Mouse (Mus musculus) embryonic stem cell, embryonic (primary cell): Measurements from ENCODE around the gene Sytl2.

Experiments
- CTCF ChIA-PET, 4 experiments: fragments of 300-600 bp in 2 of 4; fragments of 350-600 bp in 2 of 4; sonication (Branson Sonifier 250); formaldehyde crosslinking; loops; one replicate each; lab custom pipeline; 2022; ENCODE audit warnings: inconsistent platforms in 2 of 4; lab: Charles Lee
- POLR2A ChIA-PET, 4 experiments: fragments of 300-600 bp in 2 of 4; fragments of 350-600 bp in 2 of 4; sonication (Branson Sonifier 250); formaldehyde crosslinking; loops; one replicate each; lab custom pipeline; 2022; ENCODE audit warnings: antibody characterized with exemption in 4 of 4, inconsistent platforms in 1 of 4; lab: Charles Lee

Gene Sytl2

GRCm38 (mm10) chr7:90302647-90303552, 848 bp downstream of the Sytl2 start:
- ChIA-PET POLR2A (interaction anchor here (0.6 to 1.1 kb wide), 5 partner anchors 13 to 785 kb away, joined by 3 to 4 read pairs (median 3); no protein-coding TSS in a partner anchor), CTCF (interaction anchor here in 2 of 4 experiments (0.6 to 1.1 kb wide), 3 partner anchors 17 to 107 kb away, joined by 3 to 8 read pairs (median 5); no protein-coding TSS in a partner anchor)

GRCm38 (mm10) chr7:90306079-90306478, 4.0 kb downstream of the Sytl2 start:
- POLR2A ChIA-PET, result no interaction called here
- CTCF ChIA-PET, result no interaction called here

GRCm38 (mm10) chr7:90306968-90307367, 4.9 kb downstream of the Sytl2 start:
- POLR2A ChIA-PET, result no interaction called here

GRCm38 (mm10) chr7:90308003-90308402, 6.0 kb downstream of the Sytl2 start:
- CTCF ChIA-PET, result no interaction called here
- POLR2A ChIA-PET, result no interaction called here

More at GRCm38 (mm10) chr7:90306968-90307367, 4.9 kb downstream of the Sytl2 start:
- CTCF ChIA-PET, result no interaction called here

GRCm38 (mm10) chr7:90312151-90312883, 10.3 kb downstream of the Sytl2 start:
- ChIA-PET POLR2A (no interaction called here), CTCF (interaction anchor here in 1 of 4 experiments (0.6 kb wide), 1 partner anchor 448 kb away, joined by 3 read pairs; no protein-coding TSS in a partner anchor)

- ChIA-PET CTCF (no interaction called here), POLR2A (interaction anchor here in 1 of 4 experiments (0.5 kb wide), 1 partner anchor 110 kb away, joined by 5 read pairs; no protein-coding TSS in a partner anchor)
Measured at GRCm38 (mm10) chr7:90313421-90313820, 11.4 kb downstream of the Sytl2 start.

GRCm38 (mm10) chr7:90316823-90317222, 14.8 kb downstream of the Sytl2 start:
- POLR2A ChIA-PET, result no interaction called here

GRCm38 (mm10) chr7:90319446-90319845, 17.4 kb downstream of the Sytl2 start:
- ChIA-PET POLR2A (no interaction called here), CTCF (no interaction called here)

More at GRCm38 (mm10) chr7:90316823-90317222, 14.8 kb downstream of the Sytl2 start:
- CTCF ChIA-PET, result no interaction called here

GRCm38 (mm10) chr7:90320124-90320523, 18.1 kb downstream of the Sytl2 start:
- CTCF ChIA-PET, result no interaction called here
- POLR2A ChIA-PET, result no interaction called here

GRCm38 (mm10) chr7:90325166-90325565, 23.1 kb downstream of the Sytl2 start:
- ChIA-PET POLR2A (no interaction called here), CTCF (no interaction called here)

- CTCF ChIA-PET, result no interaction called here
- POLR2A ChIA-PET, result no interaction called here
Measured at GRCm38 (mm10) chr7:90330200-90330599, 28.1 kb downstream of the Sytl2 start.

GRCm38 (mm10) chr7:90332483-90333065, 30.5 kb downstream of the Sytl2 start:
- POLR2A ChIA-PET, result no interaction called here

GRCm38 (mm10) chr7:90334362-90334761, 32.3 kb downstream of the Sytl2 start:
- ChIA-PET POLR2A (interaction anchor here in 1 of 4 experiments (0.6 kb wide), 1 partner anchor 495 kb away, joined by 3 read pairs; no protein-coding TSS in a partner anchor), CTCF (interaction anchor here in 2 of 4 experiments (0.6 to 0.7 kb wide), 3 partner anchors 43 to 508 kb away, joined by 3 read pairs; no protein-coding TSS in a partner anchor)

More at GRCm38 (mm10) chr7:90332483-90333065, 30.5 kb downstream of the Sytl2 start:
- CTCF ChIA-PET, result no interaction called here

GRCm38 (mm10) chr7:90334831-90335230, 32.8 kb downstream of the Sytl2 start:
- ChIA-PET POLR2A (interaction anchor here in 1 of 4 experiments (0.6 kb wide), 2 partner anchors 61 to 496 kb away, joined by 3 read pairs; no protein-coding TSS in a partner anchor), CTCF (interaction anchor here in 2 of 4 experiments (0.6 to 0.7 kb wide), 3 partner anchors 43 to 507 kb away, joined by 3 read pairs; no protein-coding TSS in a partner anchor)

GRCm38 (mm10) chr7:90335755-90336194, 33.7 kb downstream of the Sytl2 start:
- ChIA-PET POLR2A (no interaction called here), CTCF (no interaction called here)

- ChIA-PET CTCF (no interaction called here), POLR2A (interaction anchor here in 2 of 4 experiments (0.5 to 1.1 kb wide), 3 partner anchors 11 to 116 kb away, joined by 3 to 4 read pairs (median 4); partner anchors contain the start of gene Tmem126a (in 1 of the 2))
Measured at GRCm38 (mm10) chr7:90341212-90341957, 39.3 kb downstream of the Sytl2 start.

GRCm38 (mm10) chr7:90344903-90345302, 42.9 kb downstream of the Sytl2 start:
- CTCF ChIA-PET, result no interaction called here
- POLR2A ChIA-PET, result no interaction called here

GRCm38 (mm10) chr7:90347779-90348437, 45.9 kb downstream of the Sytl2 start:
- ChIA-PET POLR2A (no interaction called here), CTCF (no interaction called here)
